Mouse (Mus musculus) ES-E14 (cell line): ENCODE results near the gene Reep3.

Source experiments
- CHD2 ChIP-seq: IDR thresholded peaks from 2 replicates; pipeline ENCODE4 v1.6.1; 2014; ENCODE audit warnings: mild to moderate bottlenecking, low read depth, low read length, inconsistent platforms
- HCFC1 ChIP-seq: IDR thresholded peaks from 2 replicates; pipeline ENCODE4 v1.6.1; 2012; ENCODE audit warnings: low read length, inconsistent platforms, borderline replicate concordance; ENCODE audit not compliant: insufficient read depth
- MAFK ChIP-seq: IDR thresholded peaks from 2 replicates; pipeline ENCODE4 v1.6.1; 2014; ENCODE audit warnings: mild to moderate bottlenecking, low read depth, low read length, inconsistent platforms; ENCODE audit not compliant: insufficient read depth
- ZC3H11A ChIP-seq: IDR thresholded peaks from 2 replicates; pipeline ENCODE4 v1.6.1; 2012; ENCODE audit warnings: low read depth, mild to moderate bottlenecking, inconsistent platforms, low read length, borderline replicate concordance
- ZNF384 ChIP-seq: IDR thresholded peaks from 2 replicates; pipeline ENCODE4 v1.6.1; 2012; ENCODE audit warnings: low read depth, low read length, inconsistent platforms

GRCm38 (mm10) chr10:66973866-66974265 lies 122.9 kb downstream of the Reep3 start:
- TF ChIP-seq CHD2: no peak
- TF ChIP-seq MAFK: no peak
- TF ChIP-seq ZNF384: no peak
- no peak for TF ChIP-seq HCFC1
- TF ChIP-seq ZC3H11A: no peak
